12 mouse cellular contexts compared by ENCODE assay signal in the genomic region with DNA sequence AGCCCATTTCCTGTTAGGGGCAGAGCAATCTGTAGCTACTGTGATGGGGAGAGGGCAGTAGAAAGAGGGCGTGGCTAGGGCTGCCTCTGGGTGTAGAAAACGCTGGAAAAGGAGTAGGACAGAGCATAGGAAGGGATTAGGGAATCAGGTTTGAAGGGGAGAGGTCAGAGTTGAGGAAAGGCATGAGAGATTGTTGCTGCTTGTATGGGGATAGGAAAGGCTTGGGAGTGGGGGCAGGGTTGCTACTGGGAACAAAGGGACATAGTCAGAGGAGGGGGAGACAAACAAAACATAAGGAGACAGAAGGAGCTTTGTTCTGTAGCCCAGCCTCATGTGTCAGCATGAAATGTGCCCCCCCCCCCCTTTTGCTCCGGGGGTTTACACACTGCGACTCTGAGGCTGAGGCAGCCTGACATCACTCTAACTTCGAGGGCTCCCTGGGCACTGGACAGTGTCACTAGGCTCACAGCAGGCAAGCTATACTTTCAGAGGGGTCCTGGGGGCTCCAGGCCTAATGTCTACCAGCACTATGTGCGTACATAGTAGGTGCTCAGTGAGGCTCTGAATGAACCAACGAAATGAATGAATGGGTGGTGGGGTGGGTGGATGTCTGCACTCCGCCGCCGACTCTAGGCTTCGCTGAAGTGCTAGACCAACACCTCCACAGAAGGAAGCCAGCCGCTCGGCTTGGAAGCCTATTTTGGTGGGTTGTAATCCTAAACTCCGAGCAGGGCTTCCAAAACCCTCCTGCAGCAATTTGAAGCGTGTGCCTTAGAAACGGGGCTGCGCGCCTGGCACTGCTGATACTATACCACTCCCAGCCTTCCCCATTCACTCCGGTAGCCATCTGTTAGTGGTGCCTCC. TPM values are rescaled to one million over a fixed set of nuclear protein-coding genes. Genes with fewer than 3 reads are reported as not detected.
DNase-seq lines count a peak whose midpoint lies in the region; ATAC-seq lines count a peak whose summit lies in the region.
"Had no signal": no experiment of that assay in that cellular context is flagged by ENCODE, and none has a peak within 500 bp of the region (broad histone marks: within the 10 kb centered on the region; RNA-seq: fewer than 3 reads in every experiment).

No protein-coding gene starts in this region.

- no peak overlapping the region for H3K9ac ChIP-seq in embryonic facial prominence, embryonic 15.5 days

- WGBS in embryonic facial prominence, embryonic 15.5 days = 29% methylated on average over 19 of the region's 19 CpGs
- 52% methylated on average over 19 of the region's 19 CpGs for WGBS in limb, embryonic 10.5 days

- peak; percentile 52 to 64 for DNase-seq in left cerebral cortex, adult 18-20 months (ENCODE audit: low spot score in 2 of 2)
- no peak for DNase-seq in left cerebral cortex, postnatal 10 days (ENCODE audit: extremely low spot score in 1 of 2, low spot score in 2 of 2)
- no peak for DNase-seq in limb, embryonic 10.5 days (ENCODE audit: low spot score)
- peak; percentile 52 to 65 for DNase-seq in right cerebral cortex, adult 2 months (ENCODE audit: low spot score in 2 of 2)
- no peak for DNase-seq in urinary bladder, postnatal 4 days (ENCODE audit: low spot score in 2 of 2)
- no peak for DNase-seq in adrenal gland, postnatal 10 days
- no peak for DNase-seq in heart, adult 9 months (ENCODE audit: low spot score in 2 of 2)
- DNase-seq: kidney, adult 2 months had no signal

- peaks cover 27% of the 10 kb centered on the region for H3K4me1 ChIP-seq in embryonic facial prominence, embryonic 15.5 days
- peaks cover 26% of the 10 kb centered on the region for H3K4me1 ChIP-seq in limb, embryonic 10.5 days

- peak; percentile 58; the same call in 1 of the 2 replicates for ATAC-seq in embryonic facial prominence, embryonic 15.5 days (ENCODE audit: insufficient number of reproducible peaks, low FRiP score, low TSS enrichment, low read depth)
- ATAC-seq: Patski had no signal

- intact Hi-C loops in left cerebral cortex, postnatal 10 days (cut with DNase I) = no loop called here

- H3K36me3 ChIP-seq in embryonic facial prominence, embryonic 15.5 days = no peaks in the 10 kb centered on the region
- H3K36me3 ChIP-seq in limb, embryonic 10.5 days = no peaks in the 10 kb centered on the region

- H3K4me3 ChIP-seq in embryonic facial prominence, embryonic 15.5 days (replicated peaks) = no peak overlapping the region
- H3K4me3 ChIP-seq in limb, embryonic 10.5 days = peak overlapping the region; percentile 5; the same call in 1 of the 2 replicates
- H3K4me3 ChIP-seq: myocyte had no signal

- H3K9me3 ChIP-seq in embryonic facial prominence, embryonic 15.5 days (replicated peaks) = no peaks in the 10 kb centered on the region
- no peaks in the 10 kb centered on the region for H3K9me3 ChIP-seq in limb, embryonic 10.5 days (replicated peaks)

- no peak overlapping the region for H3K27ac ChIP-seq in embryonic facial prominence, embryonic 15.5 days (replicated peaks)
- H3K27ac ChIP-seq in limb, embryonic 10.5 days = peak overlapping the region; percentile 64

- no peaks in the 10 kb centered on the region for H3K27me3 ChIP-seq in embryonic facial prominence, embryonic 15.5 days
- peaks cover 7% of the 10 kb centered on the region; the same call in 1 of the 2 replicates for H3K27me3 ChIP-seq in limb, embryonic 10.5 days (ENCODE audit: low read depth, poor library complexity, severe bottlenecking)

- H3K4me2 ChIP-seq in embryonic facial prominence, embryonic 15.5 days (replicated peaks) = 0 out of 2 replicates have a peak overlapping the region, but pooled peaks have one; percentile 6

RNA-seq across cellular contexts. Expression of a gene that starts 9.9 kb away (rescaled TPM):
- total RNA-seq in left cerebral cortex, adult 18-20 months (2021) = 100 to 1,000 TPM; 122 to 142 TPM
- 10 to 100 TPM; 81.7 to 99.9 TPM for total RNA-seq in left cerebral cortex, postnatal 10 days (2021)
- polyA plus RNA-seq in embryonic facial prominence, embryonic 15.5 days (2015; fragmentation: Nextera tagmentation; extraction: Ambion mirVana) = 3.0 and 3.3 TPM in 2 replicates
- polyA plus RNA-seq in limb, embryonic 10.5 days (2016; fragmentation: Nextera tagmentation; extraction: Ambion mirVana) = 0.41 and 0.63 TPM in 2 replicates
- total RNA-seq in adrenal gland, postnatal 10 days (2021) = 1 to 10 TPM; 6.6 to 9.0 TPM
- total RNA-seq: common myeloid progenitor, adult 5-6 weeks had no signal
- polyA plus RNA-seq: myocyte had no signal

Comparison
In these comparisons a context has a peak if more than half of its experiments do, and no peak if none do; other contexts are left out.
1. DNase-seq: peak in left cerebral cortex, adult 18-20 months (2 of 2) and right cerebral cortex, adult 2 months (2 of 2); none in left cerebral cortex, postnatal 10 days (0 of 2), limb, embryonic 10.5 days (single experiment), urinary bladder, postnatal 4 days (0 of 2), adrenal gland, postnatal 10 days (single experiment) and heart, adult 9 months (0 of 2).
2. RNA of a gene that starts 9.9 kb away (total RNA-seq): 122 to 142 TPM in left cerebral cortex, adult 18-20 months and 81.7 to 99.9 TPM in left cerebral cortex, postnatal 10 days; 6.6 to 9.0 TPM in adrenal gland, postnatal 10 days; every median in the first group is over 4 times any median in the second.